Mouse (Mus musculus): ENCODE results near the gene Ppp1r3g.

DNA sequence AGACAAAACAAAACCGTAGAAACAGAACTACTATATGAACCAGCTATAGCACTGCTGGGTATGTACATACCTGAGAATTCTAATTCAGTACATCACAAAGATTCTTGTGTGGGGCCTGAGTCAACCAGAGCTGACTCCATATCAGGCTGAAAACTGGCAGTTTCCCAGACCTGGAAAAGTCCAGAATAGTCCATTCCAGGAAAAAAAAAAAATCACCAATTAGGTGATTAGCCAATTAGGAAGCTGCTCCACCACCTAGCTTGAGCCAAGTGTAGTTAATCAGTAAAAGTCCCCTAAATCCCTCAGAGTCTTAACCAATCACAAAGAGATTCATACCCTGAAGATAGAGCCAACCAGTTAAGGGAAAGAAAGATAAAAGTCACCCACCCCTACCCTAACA is 47.2 kb upstream of the Ppp1r3g start:
- no peak for TF ChIP-seq CTCF (IDR thresholded peaks at IDR 0.05; ENCODE audit: borderline replicate concordance, extremely low read depth, insufficient read depth, insufficient read length)
- TF ChIP-seq POLR2A (IDR thresholded peaks at IDR 0.05; ENCODE audit: borderline replicate concordance, extremely low read depth, insufficient read depth, insufficient read length, poor library complexity, severe bottlenecking), result no peak
